Mouse (Mus musculus) intestine, embryonic 16.5 days (tissue): ENCODE results near the gene Reln. TPM values are rescaled to one million over a fixed set of nuclear protein-coding genes. Genes with fewer than 3 reads are reported as not detected.
A peak's percentile ranks its signal among the peaks of the same experiment; 100 is the strongest.

Experiments
- ATAC-seq: fragments of 200-750 bp; cut with Nextera tagmentation; 2 replicates; pipeline ENCODE4 v1.8.0; 2017; ENCODE audit warnings: moderate TSS enrichment, moderate library complexity
- H3K27ac ChIP-seq: fragments of 300-500 bp; sonication (generic); 2 replicates; pipeline ENCODE4 v1.5.1; 2014; ENCODE audit warnings: mild to moderate bottlenecking, low read length
- H3K27me3 ChIP-seq: fragments of 300-500 bp; sonication (generic); replicated peaks from 2 replicates; pipeline ENCODE4 v1.6.1; 2014; ENCODE audit warnings: low read length, control low read depth, mixed read lengths; ENCODE audit not compliant: control insufficient read depth, insufficient read depth
- H3K36me3 ChIP-seq: fragments of 300-500 bp; sonication (generic); 2 replicates; pipeline ENCODE4 v1.6.1; 2014; ENCODE audit warnings: low read length, control low read depth; ENCODE audit not compliant: control insufficient read depth, insufficient read depth
- H3K4me1 ChIP-seq: fragments of 300-500 bp; sonication (generic); 2 replicates; pipeline ENCODE4 v1.6.1; 2014; ENCODE audit warnings: low read length, control low read depth, mixed read lengths; ENCODE audit not compliant: control insufficient read depth, insufficient read depth
- H3K4me2 ChIP-seq: fragments of 300-500 bp; sonication (generic); 2 replicates; pipeline ENCODE4 v1.6.1; 2014; ENCODE audit warnings: low read depth, low read length, control low read depth
- H3K4me3 ChIP-seq: fragments of 300-500 bp; sonication (generic); 2 replicates; pipeline ENCODE4 v1.5.1; 2014; ENCODE audit warnings: mild to moderate bottlenecking, low read length
- H3K9ac ChIP-seq: fragments of 300-500 bp; sonication (generic); 2 replicates; pipeline ENCODE4 v1.6.1; 2014; ENCODE audit warnings: low read depth, low read length
- H3K9me3 ChIP-seq: fragments of 300-500 bp; sonication (generic); 2 replicates; pipeline ENCODE4 v1.6.1; 2016; ENCODE audit warnings: low read length, control low read depth; ENCODE audit not compliant: control insufficient read depth
- WGBS: fragments of 180-500 bp; shearing (Covaris S2); extraction: QIAGEN DNeasy Blood & Tissue Kit; methylation state at CpG from one replicate; pipeline ENCODE4 v1.1.7; 2014; 5-methylcytosine and 5-hydroxymethylcytosine counted together
- polyA plus RNA-seq: library from polyadenylated mRNA; unstranded; fragments of >200 nt; fragmentation: Nextera tagmentation; extraction: Ambion mirVana; gene quantifications from 2 replicates; pipeline ENCODE4 v1.2.1, GENCODE M21; 2015

Gene Reln
- polyA plus RNA-seq, 1 experiment from 2014 or later, result 2.0 TPM

DNA sequence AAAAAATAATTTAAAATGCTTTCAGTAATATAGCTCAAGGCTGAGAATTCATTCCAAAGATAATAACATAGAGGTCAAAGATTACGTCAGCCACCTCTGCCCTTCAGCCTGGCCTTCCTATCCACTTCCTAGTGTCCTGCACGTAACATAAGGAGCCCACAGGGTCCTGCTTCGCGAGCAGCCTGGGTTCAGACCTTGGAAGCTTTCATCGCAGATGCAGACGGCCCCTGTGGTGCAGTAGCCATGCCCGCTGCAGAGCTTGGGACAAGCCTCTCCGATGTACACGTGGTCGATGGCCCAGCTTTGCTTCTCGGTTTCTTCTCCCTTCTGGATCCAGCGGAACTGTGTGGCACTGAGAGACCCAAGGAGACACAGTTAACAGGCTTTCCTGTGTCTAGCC, 443.1 kb downstream of the Reln start:
- H3K4me2 ChIP-seq, result no peak overlapping the region
- H3K36me3 ChIP-seq, result no peaks in the 10 kb centered on the region
- no peak overlapping the region for H3K4me3 ChIP-seq
- no peak overlapping the region for H3K27ac ChIP-seq
- WGBS, result 69% methylated on average over 12 of the region's 12 CpGs
- H3K4me1 ChIP-seq, result no peaks in the 10 kb centered on the region
- H3K9ac ChIP-seq, result no peak overlapping the region
- H3K9me3 ChIP-seq, result no peaks in the 10 kb centered on the region
- no peak for ATAC-seq
- H3K27me3 ChIP-seq, result no peaks in the 10 kb centered on the region

DNA sequence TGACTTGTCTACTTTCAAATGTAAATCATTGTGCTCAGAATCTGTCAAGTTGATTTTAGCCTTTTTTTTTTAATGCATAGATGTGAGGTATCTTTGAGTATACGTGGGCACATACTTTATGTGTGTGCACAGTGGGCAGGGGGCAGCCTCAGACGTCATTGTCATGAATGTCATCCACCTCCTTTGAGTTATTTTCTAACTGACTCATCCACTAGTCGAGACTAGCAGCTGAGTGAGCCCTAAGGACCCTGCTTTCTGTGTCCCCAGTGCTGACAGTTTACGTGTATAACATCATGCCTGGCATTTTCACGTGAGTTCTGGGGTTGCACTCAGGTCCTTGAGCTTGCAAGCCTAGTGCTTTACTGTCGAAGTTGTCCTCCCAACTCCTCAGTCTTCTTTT, 443.6 kb downstream of the Reln start:
- Histone ChIP-seq H3K27me3 (no peaks in the 10 kb centered on the region), H3K4me3 (no peak overlapping the region), H3K36me3 (no peaks in the 10 kb centered on the region), H3K9ac (no peak overlapping the region), H3K4me1 (no peaks in the 10 kb centered on the region), H3K27ac (no peak overlapping the region), H3K9me3 (no peaks in the 10 kb centered on the region), H3K4me2 (no peak overlapping the region)
- ATAC-seq, result no peak
- WGBS, result 64% methylated on average over 6 of the region's 6 CpGs

DNA sequence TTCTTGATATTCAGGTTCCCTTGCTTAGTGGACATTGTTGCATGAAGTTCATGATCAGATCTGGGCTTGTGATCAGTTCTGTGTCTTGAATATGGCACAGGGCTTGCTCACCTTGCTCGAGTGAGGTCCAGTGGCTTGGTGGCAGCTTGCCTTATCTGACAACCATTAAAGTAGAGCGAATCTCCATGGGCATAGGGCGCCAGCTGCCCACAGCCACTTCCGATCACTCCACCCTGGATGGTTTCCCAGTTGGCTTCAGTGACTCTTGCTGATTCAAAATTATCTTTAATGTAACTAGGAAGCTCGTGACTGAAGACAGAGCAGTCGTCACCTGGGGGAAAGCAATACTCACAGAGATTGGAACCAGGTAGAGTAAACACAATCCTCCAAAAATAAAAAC, 445.6 kb downstream of the Reln start:
- no peak overlapping the region for H3K4me3 ChIP-seq
- no peak for ATAC-seq
- WGBS, result 87% methylated on average over 6 of the region's 6 CpGs

DNA sequence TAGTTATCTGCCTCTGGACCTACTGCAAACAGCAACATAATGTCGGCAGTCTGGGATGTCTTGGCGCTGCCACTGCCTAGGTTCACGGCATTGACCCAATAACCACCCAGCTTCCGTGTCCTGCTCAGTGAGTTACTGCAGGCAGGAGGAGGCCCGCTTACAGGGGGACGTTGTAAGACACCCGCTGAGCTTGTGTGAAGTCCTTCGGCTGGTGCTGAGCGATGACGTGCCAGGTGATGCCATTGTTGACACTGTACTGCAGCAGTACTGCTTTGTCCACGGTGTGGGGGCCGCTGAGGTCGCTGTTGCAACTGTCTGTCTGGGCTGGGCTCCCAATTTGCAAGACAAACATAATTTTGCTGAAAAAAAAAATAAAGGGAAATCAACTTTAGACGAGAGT, 447.9 kb downstream of the Reln start:
- Histone ChIP-seq H3K9ac (no peak overlapping the region), H3K4me2 (no peak overlapping the region), H3K4me3 (no peak overlapping the region), H3K9me3 (no peaks in the 10 kb centered on the region), H3K27ac (no peak overlapping the region), H3K4me1 (no peaks in the 10 kb centered on the region), H3K27me3 (no peaks in the 10 kb centered on the region), H3K36me3 (no peaks in the 10 kb centered on the region)
- WGBS, result 63% methylated on average over 14 of the region's 14 CpGs
- ATAC-seq, result no peak

More for the DNA sequence above, 445.6 kb downstream of the Reln start:
- H3K9me3 ChIP-seq, result no peaks in the 10 kb centered on the region
- H3K4me2 ChIP-seq, result no peak overlapping the region
- H3K27me3 ChIP-seq, result no peaks in the 10 kb centered on the region
- H3K4me1 ChIP-seq, result no peaks in the 10 kb centered on the region
- no peak overlapping the region for H3K27ac ChIP-seq
- no peak overlapping the region for H3K9ac ChIP-seq
- no peaks in the 10 kb centered on the region for H3K36me3 ChIP-seq

DNA sequence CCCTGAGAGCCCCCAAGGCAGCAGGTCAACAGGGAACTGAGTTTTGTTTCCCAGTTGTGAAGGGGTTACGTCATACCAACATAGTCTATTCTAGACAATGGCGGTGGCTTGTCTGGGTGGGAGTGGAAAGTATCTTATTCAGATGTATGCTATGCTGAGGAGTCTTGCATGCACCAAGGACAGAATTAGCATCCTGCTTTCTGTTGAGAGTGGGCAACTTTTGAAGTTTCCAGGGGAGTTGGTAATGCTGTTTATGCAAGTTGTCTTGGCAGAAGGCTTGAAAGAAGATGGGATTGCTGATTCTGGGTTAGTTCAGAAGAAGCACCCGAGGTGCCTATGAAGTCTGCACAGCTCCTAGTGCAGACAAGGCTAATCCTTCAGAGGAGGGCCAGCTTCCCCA, 450.3 kb downstream of the Reln start:
- ATAC-seq, result no peak
- H3K27me3 ChIP-seq, result no peaks in the 10 kb centered on the region
- H3K4me1 ChIP-seq, result no peaks in the 10 kb centered on the region
- H3K4me2 ChIP-seq, result no peak overlapping the region
- no peaks in the 10 kb centered on the region for H3K36me3 ChIP-seq
- H3K9me3 ChIP-seq, result no peaks in the 10 kb centered on the region
- no peak overlapping the region for H3K27ac ChIP-seq
- no peak overlapping the region for H3K9ac ChIP-seq
- H3K4me3 ChIP-seq, result no peak overlapping the region
- WGBS, result 78% methylated on average over 3 of the region's 3 CpGs

DNA sequence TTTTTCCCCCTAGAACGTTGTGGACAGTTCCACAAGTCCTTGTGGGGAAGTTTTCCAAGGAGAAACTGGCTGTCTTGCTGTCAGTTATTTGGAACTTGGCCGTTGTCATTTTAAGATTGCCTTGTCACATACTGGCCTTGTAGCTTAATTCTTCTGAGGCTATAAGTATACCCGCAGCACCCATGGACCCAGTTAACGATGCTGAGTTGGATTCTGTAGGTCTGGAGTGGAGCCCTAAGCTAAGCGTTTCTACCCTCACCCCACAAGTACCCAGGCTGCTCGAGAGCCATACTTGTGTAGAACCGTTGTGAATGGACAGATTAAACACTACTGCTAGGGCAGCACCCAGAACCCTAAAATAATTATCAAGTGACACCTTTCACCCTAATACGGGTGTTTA, 477.8 kb downstream of the Reln start:
- 59% methylated on average over 8 of the region's 8 CpGs for WGBS
- Histone ChIP-seq H3K9ac (no peak overlapping the region), H3K27ac (no peak overlapping the region)

DNA sequence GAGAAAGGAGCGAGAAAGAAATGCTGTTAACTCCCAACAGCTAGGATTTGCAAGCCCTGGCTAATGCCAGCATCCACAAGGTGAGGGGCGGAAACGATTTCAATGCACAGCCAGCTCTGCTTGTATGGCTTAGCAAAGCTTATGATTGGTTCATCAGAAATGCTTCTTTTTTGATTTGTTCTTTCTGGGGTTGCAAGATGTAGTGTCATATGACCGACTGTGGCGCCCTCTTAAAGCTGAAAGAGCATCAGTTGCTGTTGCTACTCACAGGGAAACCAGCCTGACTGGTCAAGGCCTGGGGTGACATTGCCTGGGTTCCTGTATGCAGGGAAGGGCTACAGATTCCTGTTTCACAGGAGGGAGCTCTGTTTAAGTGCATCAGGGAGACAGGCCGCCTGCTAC, 478.2 kb downstream of the Reln start:
- H3K36me3 ChIP-seq, result no peaks in the 10 kb centered on the region
- no peak for ATAC-seq
- 16% methylated on average over 6 of the region's 6 CpGs for WGBS

More for the DNA sequence above, 477.8 kb downstream of the Reln start:
- ATAC-seq, result no peak
- no peaks in the 10 kb centered on the region for H3K36me3 ChIP-seq
- H3K4me1 ChIP-seq, result peaks cover 3% of the 10 kb centered on the region; the same call in 1 of the 2 replicates
- peaks cover 4% of the 10 kb centered on the region; the same call in 1 of the 2 replicates for H3K27me3 ChIP-seq
- no peaks in the 10 kb centered on the region for H3K9me3 ChIP-seq
- H3K4me3 ChIP-seq, result no peak overlapping the region
- H3K4me2 ChIP-seq, result no peak overlapping the region

DNA sequence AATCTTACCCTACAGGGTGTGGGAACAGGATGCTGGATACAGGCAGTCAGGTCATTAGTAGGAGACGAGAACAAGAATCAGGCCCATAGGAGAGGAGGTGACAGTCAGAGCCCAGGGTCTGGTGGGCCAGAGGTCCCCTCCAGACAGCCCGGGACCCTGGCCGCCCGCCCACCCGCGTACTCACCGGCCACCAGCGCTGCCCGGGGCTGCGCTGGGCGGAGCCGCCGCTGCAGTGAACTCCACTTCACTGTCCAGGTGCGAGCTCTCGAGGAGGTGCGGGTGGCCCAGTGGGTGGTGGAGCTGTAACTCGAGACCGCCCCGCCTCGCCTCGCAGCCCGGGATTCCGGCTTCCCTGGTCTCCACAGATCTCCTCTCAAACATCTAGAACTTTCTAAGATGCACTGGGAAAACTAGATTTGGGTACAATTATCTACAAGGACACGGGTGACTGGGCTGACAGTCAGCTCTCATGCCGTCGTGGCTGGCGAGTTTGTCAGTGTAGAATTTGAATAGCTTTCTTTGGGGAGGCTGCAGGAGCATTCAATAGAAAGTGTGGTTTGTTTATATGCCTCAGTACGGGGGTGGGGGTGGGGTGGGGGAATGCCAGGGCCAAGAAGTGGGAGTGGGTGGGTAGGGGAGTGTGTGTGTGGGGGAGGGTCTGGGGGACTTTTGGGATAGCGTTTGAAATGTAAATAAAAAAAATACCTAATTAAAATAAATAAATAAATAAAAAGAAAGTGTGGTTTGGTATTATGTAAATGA, 479.0 kb downstream of the Reln start, which contains the start of gene Slc26a5:
Gene Slc26a5, minus strand, starts transcription at position 259 of the 762 bp plus-strand sequence.
- Histone ChIP-seq H3K27me3 (peaks cover 4% of the 10 kb centered on the region; the same call in 1 of the 2 replicates), H3K9me3 (no peaks in the 10 kb centered on the region), H3K27ac (no peak within 1 kb of the TSS), H3K9ac (no peak within 1 kb of the TSS), H3K4me1 (peaks cover 3% of the 10 kb centered on the region; the same call in 1 of the 2 replicates), H3K4me2 (peak within 1 kb of the TSS; percentile 52), H3K36me3 (no peaks in the 10 kb centered on the region), H3K4me3 (peak within 1 kb of the TSS; percentile 21)
- under 1% methylated on average over 29 of the region's 29 CpGs for WGBS
- ATAC-seq, result peak; percentile 38; the same call in 1 of the 2 replicates

More for the DNA sequence above, 478.2 kb downstream of the Reln start:
- Histone ChIP-seq H3K4me2 (peak overlapping the region; percentile 52), H3K9ac (no peak overlapping the region), H3K27ac (no peak overlapping the region), H3K27me3 (peaks cover 4% of the 10 kb centered on the region; the same call in 1 of the 2 replicates), H3K4me1 (peaks cover 3% of the 10 kb centered on the region; the same call in 1 of the 2 replicates), H3K9me3 (no peaks in the 10 kb centered on the region), H3K4me3 (no peak overlapping the region)

DNA sequence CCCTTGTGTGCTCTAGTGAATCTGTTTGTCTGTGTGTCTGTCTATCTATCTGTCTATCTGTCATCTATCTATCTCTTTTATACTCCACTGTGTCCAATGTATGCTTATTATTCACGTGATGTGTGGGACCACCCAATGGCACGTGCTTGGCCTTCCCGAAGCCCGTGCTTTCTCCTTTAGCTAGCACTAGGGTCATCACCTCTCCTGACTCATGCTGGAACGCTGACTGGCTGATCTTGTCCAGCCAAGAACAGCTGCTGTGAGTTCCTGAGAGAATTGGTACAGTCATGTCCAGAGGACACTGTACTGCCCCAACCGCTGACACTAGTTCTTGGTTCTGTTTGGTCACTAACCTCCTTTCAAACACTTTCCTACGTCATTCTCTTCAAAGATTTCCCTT, 485.8 kb downstream of the Reln start:
- WGBS, result 82% methylated on average over 7 of the region's 7 CpGs
- Histone ChIP-seq H3K27ac (no peak overlapping the region), H3K4me1 (no peaks in the 10 kb centered on the region), H3K9ac (no peak overlapping the region), H3K4me3 (no peak overlapping the region), H3K27me3 (no peaks in the 10 kb centered on the region), H3K9me3 (no peaks in the 10 kb centered on the region), H3K36me3 (no peaks in the 10 kb centered on the region), H3K4me2 (no peak overlapping the region)
- ATAC-seq, result no peak
